Mouse (Mus musculus) testis, adult 2 months (tissue): ENCODE measurements around the gene Acot3. TPM values are rescaled to one million over a fixed set of nuclear protein-coding genes. Genes with fewer than 3 reads are reported as not detected.
"Not testable (repeated sequence)": the region's sequence is repeated elsewhere in the genome, so short reads cannot be mapped to it uniquely, and the experiment has no call there.

Source experiments
- H3K27ac ChIP-seq: fragments of 200-500 bp; 2 replicates; pipeline ENCODE4 v1.5.1; 2012; ENCODE audit warnings: low read depth, low read length; ENCODE audit not compliant: control insufficient read depth, insufficient read depth
- H3K27me3 ChIP-seq: fragments of 200-500 bp; 2 replicates; pipeline ENCODE4 v1.6.1; 2012; ENCODE audit warnings: mild to moderate bottlenecking, low read length, moderate library complexity; ENCODE audit not compliant: control insufficient read depth, insufficient read depth
- H3K36me3 ChIP-seq: fragments of 200-500 bp; 2 replicates; pipeline ENCODE4 v1.6.1; 2012; ENCODE audit warnings: mild to moderate bottlenecking, low read length; ENCODE audit not compliant: control insufficient read depth, insufficient read depth
- H3K4me1 ChIP-seq: fragments of 200-500 bp; 2 replicates; pipeline ENCODE4 v1.6.1; 2012; ENCODE audit warnings: low read length; ENCODE audit not compliant: control insufficient read depth, insufficient read depth
- H3K4me3 ChIP-seq: fragments of 200-500 bp; 2 replicates; pipeline ENCODE4 v1.5.1; 2012; ENCODE audit warnings: low read depth, mild to moderate bottlenecking, low read length, moderate library complexity, mixed read lengths; ENCODE audit not compliant: control insufficient read depth
- CTCF ChIP-seq: fragments of 200-500 bp; IDR thresholded peaks from 2 replicates; pipeline ENCODE4 v1.5.1; 2012; ENCODE audit warnings: low read depth, mild to moderate bottlenecking, inconsistent platforms, low read length, moderate library complexity; ENCODE audit not compliant: control insufficient read depth, insufficient read depth, insufficient replicate concordance
- POLR2A ChIP-seq: fragments of 200-500 bp; IDR thresholded peaks from 2 replicates; pipeline ENCODE4 v1.6.1; 2012; ENCODE audit warnings: low read depth, mild to moderate bottlenecking, inconsistent platforms, low read length, moderate library complexity; ENCODE audit not compliant: control insufficient read depth
- polyA plus RNA-seq: library from polyadenylated mRNA; depleted of rRNA; stranded (reverse); fragments of >200 nt; gene quantifications from 2 replicates; pipeline ENCODE4 v1.2.3, GENCODE M21; 2012

Acot3 gene
- polyA plus RNA-seq, 1 experiment: not detected

GRCm38 (mm10) chr12:84063228-84063627, 11.3 kb downstream of the Acot3 start:
- no peak overlapping the region for H3K27ac ChIP-seq
- H3K4me3 ChIP-seq: no peak overlapping the region
- no peaks in the 10 kb centered on the region for H3K27me3 ChIP-seq
- peaks cover 6% of the 10 kb centered on the region; the same call in 1 of the 2 replicates for H3K4me1 ChIP-seq
- no peaks in the 10 kb centered on the region for H3K36me3 ChIP-seq
- TF ChIP-seq POLR2A: no peak
- TF ChIP-seq CTCF: peak; percentile 71; the same call in 1 of the 2 replicates

DNA sequence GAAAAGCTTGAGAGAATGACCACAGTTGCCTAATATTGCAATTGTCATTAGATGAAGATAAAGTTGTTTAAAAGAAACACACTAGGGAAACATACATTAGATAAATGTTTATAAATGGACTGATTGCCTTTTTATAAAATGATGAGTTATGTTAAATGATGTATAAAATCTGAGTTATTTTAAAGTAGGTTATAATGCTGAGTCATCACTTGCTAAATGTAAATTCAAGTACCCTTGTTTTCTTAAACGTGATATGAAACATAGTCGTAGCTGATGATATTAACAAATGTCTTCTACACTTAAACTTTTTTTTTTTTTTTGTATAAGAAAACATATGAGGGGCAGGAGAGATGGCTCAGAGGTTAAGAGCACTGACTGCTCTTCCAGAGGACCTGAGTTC, 11.9 kb downstream of the Acot3 start:
- H3K27ac ChIP-seq: no peak overlapping the region
- H3K36me3 ChIP-seq: no peaks in the 10 kb centered on the region
- TF ChIP-seq POLR2A (no peak), CTCF (no peak)
- H3K4me1 ChIP-seq: peaks cover 6% of the 10 kb centered on the region; the same call in 1 of the 2 replicates
- no peak overlapping the region for H3K4me3 ChIP-seq
- H3K27me3 ChIP-seq: no peaks in the 10 kb centered on the region

DNA sequence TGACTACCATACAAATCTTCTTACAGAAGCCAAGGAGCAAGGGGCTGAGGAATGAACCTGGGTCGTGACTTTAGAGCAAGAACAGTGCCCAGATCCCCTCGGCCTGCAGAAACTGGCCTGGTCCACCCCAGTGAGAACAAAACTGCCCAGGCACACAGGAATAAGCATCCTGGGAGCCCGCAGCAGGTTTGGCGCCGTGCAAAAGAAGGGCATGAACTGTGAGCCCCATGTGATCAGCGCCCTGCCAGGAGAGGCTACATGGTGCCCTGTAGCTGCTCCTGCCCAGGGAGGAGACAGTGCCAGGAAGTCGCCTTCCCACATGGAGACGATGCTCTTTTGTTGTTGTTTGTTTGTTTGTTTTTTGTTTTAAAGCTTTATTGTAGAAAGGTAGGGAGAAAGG, 12.7 kb downstream of the Acot3 start:
- no peak overlapping the region for H3K27ac ChIP-seq
- H3K4me1 ChIP-seq: peaks cover 10% of the 10 kb centered on the region
- no peak overlapping the region for H3K4me3 ChIP-seq
- no peaks in the 10 kb centered on the region for H3K27me3 ChIP-seq
- no peak for TF ChIP-seq POLR2A
- TF ChIP-seq CTCF: no peak
- no peaks in the 10 kb centered on the region for H3K36me3 ChIP-seq

- no peak for TF ChIP-seq POLR2A
- TF ChIP-seq CTCF: no peak
- H3K27me3 ChIP-seq: no peaks in the 10 kb centered on the region
- H3K36me3 ChIP-seq: no peaks in the 10 kb centered on the region
- peaks cover 6% of the 10 kb centered on the region for H3K4me1 ChIP-seq
- no peak overlapping the region for H3K4me3 ChIP-seq
- H3K27ac ChIP-seq: no peak overlapping the region
Measured at GRCm38 (mm10) chr12:84067752-84068151, 15.8 kb downstream of the Acot3 start.

DNA sequence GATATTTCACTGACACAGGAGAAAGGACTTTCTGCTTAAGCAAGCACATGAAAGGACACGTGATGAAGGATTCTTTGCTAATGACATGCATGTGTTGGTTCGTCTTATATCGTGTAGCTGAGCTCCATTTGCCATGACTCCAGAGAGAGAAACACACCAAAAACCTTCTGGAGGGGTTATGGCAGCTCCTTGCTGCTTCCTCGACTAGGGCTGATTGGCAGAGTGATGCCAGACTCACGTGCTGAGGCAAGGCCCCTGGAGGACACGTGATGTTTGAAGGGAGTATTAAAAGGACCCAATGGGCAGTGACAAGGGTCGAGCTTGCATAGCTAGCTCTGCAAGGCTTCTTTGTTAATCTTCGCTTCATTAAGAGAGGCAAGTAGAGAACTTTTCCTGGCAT, 16.4 kb downstream of the Acot3 start:
- Histone ChIP-seq H3K4me1 (peaks cover 6% of the 10 kb centered on the region), H3K27ac (no peak overlapping the region), H3K4me3 (no peak overlapping the region), H3K27me3 (no peaks in the 10 kb centered on the region), H3K36me3 (no peaks in the 10 kb centered on the region)
- TF ChIP-seq POLR2A (no peak), CTCF (no peak)

DNA sequence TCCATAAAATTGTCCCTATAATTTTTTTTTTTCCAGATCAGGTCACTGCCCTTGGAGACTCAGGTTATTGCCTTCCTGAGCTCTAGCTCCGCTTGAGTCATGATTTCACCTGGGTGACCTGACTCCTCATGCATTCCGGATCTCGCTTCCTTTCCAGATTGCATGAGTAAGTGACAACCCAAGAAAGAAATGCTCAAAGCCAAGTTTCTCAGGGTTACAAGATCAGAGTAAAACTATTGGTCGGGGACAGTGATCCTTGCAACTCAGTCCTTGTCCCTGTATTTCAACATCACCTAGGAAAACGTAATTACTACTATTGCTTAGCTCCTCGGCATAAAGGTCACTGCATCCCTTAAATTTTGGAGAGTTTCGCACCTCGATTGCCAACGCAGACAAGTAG, 17.0 kb downstream of the Acot3 start, which contains the start of gene Acot5:
Acot5 (plus strand) TSS at position 340 of the 400 bp plus-strand sequence.
- no peaks in the 10 kb centered on the region for H3K27me3 ChIP-seq

GRCm38 (mm10) chr12:84069582-84069981, 17.6 kb downstream of the Acot3 start:
- H3K27me3 ChIP-seq, H3K27ac ChIP-seq, H3K4me1 ChIP-seq, H3K36me3 ChIP-seq: not testable (repeated sequence)
- peak overlapping the region; percentile 55 for H3K4me3 ChIP-seq

More for the DNA sequence above, 17.0 kb downstream of the Acot3 start, which contains the start of gene Acot5:
- Histone ChIP-seq H3K27ac (no peak within 1 kb of the TSS), H3K4me3 (peak within 1 kb of the TSS; percentile 55), H3K4me1 (peaks cover 6% of the 10 kb centered on the region), H3K36me3 (no peaks in the 10 kb centered on the region)
- no peak for TF ChIP-seq POLR2A
- TF ChIP-seq CTCF: no peak

DNA sequence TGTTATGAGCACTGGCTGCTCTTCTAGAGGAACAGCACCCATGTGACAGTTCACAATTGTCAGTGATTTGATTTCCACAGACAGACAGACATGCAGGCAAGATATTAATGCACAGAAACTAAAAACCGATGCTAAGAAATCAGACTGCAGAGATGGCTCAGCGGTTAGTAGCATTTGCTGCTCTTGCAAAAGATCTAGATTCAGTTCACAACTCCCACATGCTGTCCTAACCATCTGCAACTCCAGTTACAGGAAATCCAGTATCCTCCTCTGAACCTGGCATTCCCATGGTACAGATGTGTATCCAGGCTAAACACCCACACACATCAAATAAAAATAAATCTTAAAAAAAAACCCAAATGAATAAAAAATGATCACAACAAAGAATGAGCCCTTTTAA, 19.8 kb downstream of the Acot3 start:
- H3K36me3 ChIP-seq: no peaks in the 10 kb centered on the region
- no peaks in the 10 kb centered on the region for H3K27me3 ChIP-seq
- TF ChIP-seq POLR2A: no peak
- TF ChIP-seq CTCF: no peak
- H3K4me3 ChIP-seq: no peak overlapping the region
- no peak overlapping the region for H3K27ac ChIP-seq
- H3K4me1 ChIP-seq: peaks cover 6% of the 10 kb centered on the region
